In the genomic region with DNA sequence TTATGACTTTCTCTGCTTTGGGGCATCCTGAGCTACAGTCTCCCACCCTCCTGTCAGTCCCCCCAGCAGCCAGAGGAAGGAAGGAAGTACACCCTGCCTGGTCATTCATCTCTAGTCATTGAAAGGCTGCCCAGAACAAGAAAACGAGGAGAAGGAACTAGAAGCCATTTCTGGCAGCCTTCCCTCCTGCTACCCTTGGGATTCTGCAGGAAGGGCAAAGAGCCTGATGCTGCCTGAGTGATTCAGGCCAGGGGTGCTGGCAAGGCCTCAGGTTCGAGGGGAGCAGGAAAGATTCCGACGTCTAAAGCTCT, we compare ENCODE assay signal across 9 mouse cellular contexts.
DNase-seq lines count a peak whose midpoint lies in the region; ATAC-seq lines count a peak whose summit lies in the region.
"Had no signal": no experiment of that assay in that cellular context is flagged by ENCODE, and none has a peak within 500 bp of the region (broad histone marks: within the 10 kb centered on the region; RNA-seq: fewer than 3 reads in every experiment).

No protein-coding gene starts in this region.

- no peaks in the 10 kb centered on the region for H3K9me3 ChIP-seq in kidney, embryonic 15.5 days (replicated peaks)
- no peaks in the 10 kb centered on the region for H3K9me3 ChIP-seq in midbrain, embryonic 11.5 days (ENCODE audit: control insufficient read depth, low read length)
- H3K9me3 ChIP-seq: embryonic facial prominence, embryonic 15.5 days had no signal

- DNase-seq in right cerebral cortex, adult 18-20 months = peak; percentile 46
- DNase-seq in right cerebral cortex, postnatal 25 days = no peak
- DNase-seq in frontal cortex, postnatal 36 days (ENCODE audit: low spot score in 2 of 2) = peak; percentile 36 to 68
- DNase-seq in lung, postnatal 10 days = peak; percentile 24
- no peak for DNase-seq in retina, embryonic 14.5 days (ENCODE audit: low spot score)
- DNase-seq in midbrain, embryonic 11.5 days (ENCODE audit: low spot score, missing footprints) = no peak
- no peak for DNase-seq in urinary bladder, adult 18-20 months (ENCODE audit: low spot score in 2 of 2)

- no peak for ATAC-seq in kidney, embryonic 15.5 days (replicated peaks; ENCODE audit: low FRiP score)
- no peak for ATAC-seq in midbrain, embryonic 11.5 days (ENCODE audit: low FRiP score)

- H3K27me3 ChIP-seq in kidney, embryonic 15.5 days = no peaks in the 10 kb centered on the region
- no peaks in the 10 kb centered on the region for H3K27me3 ChIP-seq in midbrain, embryonic 11.5 days (ENCODE audit: control insufficient read depth, insufficient read depth, low read length)

- H3K27ac ChIP-seq in kidney, embryonic 15.5 days = peak overlapping the region; percentile 27; the same call in 1 of the 2 replicates
- no peak overlapping the region for H3K27ac ChIP-seq in midbrain, embryonic 11.5 days (ENCODE audit: low read depth, low read length)
- H3K27ac ChIP-seq: embryonic facial prominence, embryonic 15.5 days had no signal

- no peak overlapping the region for H3K9ac ChIP-seq in kidney, embryonic 15.5 days
- no peak overlapping the region for H3K9ac ChIP-seq in midbrain, embryonic 11.5 days (ENCODE audit: low read length)
- H3K9ac ChIP-seq: embryonic facial prominence, embryonic 15.5 days had no signal

- WGBS in kidney, embryonic 15.5 days = 62% methylated on average over 4 of the region's 4 CpGs
- 67% methylated on average over 4 of the region's 4 CpGs for WGBS in midbrain, embryonic 11.5 days

- H3K36me3 ChIP-seq in kidney, embryonic 15.5 days = no peaks in the 10 kb centered on the region
- no peaks in the 10 kb centered on the region for H3K36me3 ChIP-seq in midbrain, embryonic 11.5 days (ENCODE audit: control insufficient read depth, insufficient read depth, low read length)
- H3K36me3 ChIP-seq: embryonic facial prominence, embryonic 15.5 days had no signal

- H3K4me1 ChIP-seq in kidney, embryonic 15.5 days = peaks cover 16% of the 10 kb centered on the region
- no peaks in the 10 kb centered on the region for H3K4me1 ChIP-seq in midbrain, embryonic 11.5 days (ENCODE audit: control insufficient read depth, insufficient read depth, low read length)

- H3K4me2 ChIP-seq in kidney, embryonic 15.5 days = no peak overlapping the region
- no peak overlapping the region for H3K4me2 ChIP-seq in midbrain, embryonic 11.5 days
- H3K4me2 ChIP-seq: embryonic facial prominence, embryonic 15.5 days had no signal

- H3K4me3 ChIP-seq in kidney, embryonic 15.5 days (replicated peaks) = no peak overlapping the region
- no peak overlapping the region for H3K4me3 ChIP-seq in midbrain, embryonic 11.5 days (ENCODE audit: low read depth, low read length)
- H3K4me3 ChIP-seq: embryonic facial prominence, embryonic 15.5 days had no signal

Comparison
In these comparisons a context has a peak if more than half of its experiments do, and no peak if none do; other contexts are left out.
1. DNase-seq: peak in right cerebral cortex, adult 18-20 months (single experiment), frontal cortex, postnatal 36 days (2 of 2) and lung, postnatal 10 days (single experiment); none in right cerebral cortex, postnatal 25 days (single experiment), retina, embryonic 14.5 days (single experiment), midbrain, embryonic 11.5 days (single experiment) and urinary bladder, adult 18-20 months (0 of 2).